Mouse (Mus musculus): ENCODE data around the gene Tmub1.

DNA sequence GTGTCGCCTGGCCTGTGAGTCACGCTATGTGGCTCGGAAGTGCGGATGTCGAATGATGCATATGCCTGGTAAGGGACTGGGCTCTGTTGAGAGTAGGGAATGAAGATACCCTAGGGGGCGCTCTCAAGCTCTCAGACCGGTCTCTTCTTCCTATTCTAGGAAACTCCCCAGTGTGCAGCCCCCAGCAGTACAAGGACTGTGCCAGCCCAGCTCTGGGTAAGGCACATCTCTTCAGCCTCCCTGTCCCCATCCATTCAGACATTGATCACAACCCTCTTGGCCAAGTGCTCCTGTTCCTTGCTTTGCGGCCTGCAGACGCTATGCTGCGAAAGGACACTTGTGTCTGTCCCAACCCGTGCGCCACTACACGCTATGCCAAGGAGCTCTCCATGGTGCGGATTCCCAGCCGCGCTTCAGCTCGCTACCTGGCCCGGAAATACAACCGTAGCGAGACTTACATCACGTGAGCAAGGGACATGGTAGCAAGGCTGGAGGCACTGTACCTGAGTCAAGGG lies 31.4 kb downstream of the Tmub1 start:
- TF ChIP-seq CTCF (IDR thresholded peaks at IDR 0.05; ENCODE audit: borderline replicate concordance, control insufficient read depth, extremely low read depth, insufficient read depth, low read length, poor library complexity) (no peak; the same call in 1 of the 2 replicates), POLR2A (IDR thresholded peaks at IDR 0.05; ENCODE audit: control insufficient read depth, extremely low read depth, insufficient read depth, low read length, poor library complexity) (no peak)

All from thymus, adult 2 months (tissue).